Mouse (Mus musculus): ENCODE data around the gene Shf. TPM values are rescaled to one million over a fixed set of nuclear protein-coding genes. Genes with fewer than 3 reads are reported as not detected.
A peak's percentile ranks its signal among the peaks of the same experiment; 100 is the strongest.
"Not testable (repeated sequence)": the region's sequence is repeated elsewhere in the genome, so short reads cannot be mapped to it uniquely, and the experiment has no call there.

Shf gene
- polyA plus RNA-seq, 1 experiment from 2014 or later: 12.0 TPM

- no peak for ATAC-seq (replicated peaks)
- H3K4me2 ChIP-seq: no peak overlapping the region
- no peaks in the 10 kb centered on the region for H3K27me3 ChIP-seq (replicated peaks)
- no peaks in the 10 kb centered on the region for H3K4me1 ChIP-seq
- H3K4me3 ChIP-seq: no peak overlapping the region
- H3K27ac ChIP-seq: no peak overlapping the region
- H3K9me3 ChIP-seq: no peaks in the 10 kb centered on the region
- H3K36me3 ChIP-seq (replicated peaks): no peaks in the 10 kb centered on the region
- no peak overlapping the region for H3K9ac ChIP-seq
- WGBS: 67% methylated on average over 3 of the region's 3 CpGs
Observed at GRCm38 (mm10) chr2:122334170-122334569, 34.8 kb downstream of the Shf start.

GRCm38 (mm10) chr2:122332222-122332621 lies 36.7 kb downstream of the Shf start:
- no peaks in the 10 kb centered on the region for H3K27me3 ChIP-seq (replicated peaks)
- no peak overlapping the region for H3K9ac ChIP-seq
- H3K9me3 ChIP-seq: no peaks in the 10 kb centered on the region
- ATAC-seq (replicated peaks): no peak
- no peaks in the 10 kb centered on the region for H3K4me1 ChIP-seq
- H3K4me2 ChIP-seq: no peak overlapping the region
- H3K4me3 ChIP-seq: no peak overlapping the region
- H3K27ac ChIP-seq: no peak overlapping the region
- 90% methylated on average over 3 of the region's 3 CpGs for WGBS
- no peaks in the 10 kb centered on the region for H3K36me3 ChIP-seq (replicated peaks)

GRCm38 (mm10) chr2:122330317-122330716 lies 38.6 kb downstream of the Shf start:
- WGBS: 82% methylated on average over 6 of the region's 6 CpGs
- not testable (repeated sequence) for H3K4me3 ChIP-seq; ATAC-seq (replicated peaks); H3K27me3 ChIP-seq (replicated peaks); H3K36me3 ChIP-seq (replicated peaks); H3K9ac ChIP-seq; H3K9me3 ChIP-seq; H3K4me1 ChIP-seq; H3K27ac ChIP-seq; H3K4me2 ChIP-seq

- H3K9ac ChIP-seq: no peak overlapping the region
- no peak overlapping the region for H3K27ac ChIP-seq
- H3K4me1 ChIP-seq: no peaks in the 10 kb centered on the region
- H3K4me3 ChIP-seq: no peak overlapping the region
- H3K27me3 ChIP-seq (replicated peaks): no peaks in the 10 kb centered on the region
- ATAC-seq (replicated peaks): no peak
- WGBS: 72% methylated on average over 3 of the region's 3 CpGs
- H3K9me3 ChIP-seq: no peaks in the 10 kb centered on the region
- no peaks in the 10 kb centered on the region for H3K36me3 ChIP-seq (replicated peaks)
- H3K4me2 ChIP-seq: no peak overlapping the region
Observed at GRCm38 (mm10) chr2:122327986-122328385, 41.0 kb downstream of the Shf start.

GRCm38 (mm10) chr2:122325361-122325760 lies 43.6 kb downstream of the Shf start:
- Histone ChIP-seq H3K27ac (no peak overlapping the region), H3K27me3 (replicated peaks) (no peaks in the 10 kb centered on the region), H3K9ac (no peak overlapping the region), H3K4me1 (no peaks in the 10 kb centered on the region), H3K9me3 (no peaks in the 10 kb centered on the region), H3K36me3 (replicated peaks) (no peaks in the 10 kb centered on the region), H3K4me3 (no peak overlapping the region), H3K4me2 (no peak overlapping the region)
- no peak for ATAC-seq (replicated peaks)
- 67% methylated on average over 2 of the region's 2 CpGs for WGBS

- 82% methylated on average over 3 of the region's 3 CpGs for WGBS
- Histone ChIP-seq H3K27me3 (replicated peaks) (no peaks in the 10 kb centered on the region), H3K4me2 (no peak overlapping the region)
Observed at GRCm38 (mm10) chr2:122324586-122324985, 44.4 kb downstream of the Shf start.

GRCm38 (mm10) chr2:122323960-122324359 lies 45.0 kb downstream of the Shf start:
- no peaks in the 10 kb centered on the region for H3K36me3 ChIP-seq (replicated peaks)
- WGBS: 58% methylated on average over 3 of the region's 3 CpGs
- no peak overlapping the region for H3K27ac ChIP-seq
- no peaks in the 10 kb centered on the region for H3K27me3 ChIP-seq (replicated peaks)
- no peaks in the 10 kb centered on the region for H3K9me3 ChIP-seq
- no peak for ATAC-seq (replicated peaks)
- H3K4me2 ChIP-seq: no peak overlapping the region
- no peak overlapping the region for H3K4me3 ChIP-seq
- no peaks in the 10 kb centered on the region for H3K4me1 ChIP-seq
- H3K9ac ChIP-seq: no peak overlapping the region

More at GRCm38 (mm10) chr2:122324586-122324985, 44.4 kb downstream of the Shf start:
- H3K9ac ChIP-seq: no peak overlapping the region
- no peaks in the 10 kb centered on the region for H3K4me1 ChIP-seq
- no peak overlapping the region for H3K27ac ChIP-seq
- no peak for ATAC-seq (replicated peaks)
- H3K36me3 ChIP-seq (replicated peaks): no peaks in the 10 kb centered on the region
- no peaks in the 10 kb centered on the region for H3K9me3 ChIP-seq
- H3K4me3 ChIP-seq: no peak overlapping the region

- Histone ChIP-seq H3K9me3 (no peaks in the 10 kb centered on the region), H3K27ac (no peak overlapping the region), H3K4me2 (no peak overlapping the region), H3K4me1 (peaks cover 9% of the 10 kb centered on the region; the same call in 1 of the 2 replicates), H3K4me3 (no peak overlapping the region), H3K9ac (no peak overlapping the region), H3K36me3 (replicated peaks) (no peaks in the 10 kb centered on the region), H3K27me3 (replicated peaks) (peaks cover 25% of the 10 kb centered on the region; the same call in 1 of the 2 replicates)
- ATAC-seq (replicated peaks): no peak
- 84% methylated on average over 4 of the region's 4 CpGs for WGBS
Observed at GRCm38 (mm10) chr2:122317384-122317783, 51.6 kb downstream of the Shf start.

- ATAC-seq (replicated peaks): no peak
- peaks cover 16% of the 10 kb centered on the region; the same call in 1 of the 2 replicates for H3K4me1 ChIP-seq
- no peaks in the 10 kb centered on the region for H3K36me3 ChIP-seq (replicated peaks)
- peaks cover 25% of the 10 kb centered on the region; the same call in 1 of the 2 replicates for H3K27me3 ChIP-seq (replicated peaks)
- 87% methylated on average over 7 of the region's 7 CpGs for WGBS
- no peak within 1 kb of the TSS for H3K27ac ChIP-seq
- H3K9ac ChIP-seq: no peak within 1 kb of the TSS
- no peak within 1 kb of the TSS for H3K4me3 ChIP-seq
- no peaks in the 10 kb centered on the region for H3K9me3 ChIP-seq
- no peak within 1 kb of the TSS for H3K4me2 ChIP-seq
Observed at GRCm38 (mm10) chr2:122315372-122315771, 53.6 kb downstream of the Shf start, which contains the start of gene Duox1. TSS of gene Duox1 (plus strand) at chr2:122315672.

GRCm38 (mm10) chr2:122313536-122313935 lies 55.4 kb downstream of the Shf start, which contains the start of gene Duoxa1:
TSS of gene Duoxa1 (minus strand) at chr2:122313730.
- Histone ChIP-seq H3K4me2 (peak within 1 kb of the TSS; percentile 42), H3K27ac (no peak within 1 kb of the TSS), H3K4me1 (peaks cover 16% of the 10 kb centered on the region; the same call in 1 of the 2 replicates), H3K9me3 (no peaks in the 10 kb centered on the region), H3K9ac (no peak within 1 kb of the TSS), H3K4me3 (peak within 1 kb of the TSS; percentile 11; the same call in 1 of the 2 replicates), H3K27me3 (replicated peaks) (peaks cover 29% of the 10 kb centered on the region; the same call in 1 of the 2 replicates), H3K36me3 (replicated peaks) (no peaks in the 10 kb centered on the region)
- 4% methylated on average over 24 of the region's 24 CpGs for WGBS
- ATAC-seq (replicated peaks): no peak

- Histone ChIP-seq H3K36me3 (replicated peaks) (no peaks in the 10 kb centered on the region), H3K9me3 (no peaks in the 10 kb centered on the region), H3K4me1 (peaks cover 16% of the 10 kb centered on the region; the same call in 1 of the 2 replicates), H3K9ac (no peak overlapping the region), H3K4me2 (peak overlapping the region; percentile 42), H3K27me3 (replicated peaks) (peaks cover 30% of the 10 kb centered on the region; the same call in 1 of the 2 replicates), H3K27ac (no peak overlapping the region), H3K4me3 (peak overlapping the region; percentile 7; the same call in 1 of the 2 replicates)
- 0 out of 2 replicates have a peak, but pooled peaks have one; percentile 27 for ATAC-seq (replicated peaks)
- 4% methylated on average over 27 of the region's 27 CpGs for WGBS
Observed at GRCm38 (mm10) chr2:122312722-122313417, 56.1 kb downstream of the Shf start.

- H3K27me3 ChIP-seq (replicated peaks): peaks cover 34% of the 10 kb centered on the region; the same call in 1 of the 2 replicates
- no peak overlapping the region for H3K4me2 ChIP-seq
- no peaks in the 10 kb centered on the region for H3K36me3 ChIP-seq (replicated peaks)
- 23% methylated on average over 2 of the region's 2 CpGs for WGBS
- no peaks in the 10 kb centered on the region for H3K9me3 ChIP-seq
- H3K4me3 ChIP-seq: no peak overlapping the region
- no peak overlapping the region for H3K27ac ChIP-seq
- no peak overlapping the region for H3K9ac ChIP-seq
- H3K4me1 ChIP-seq: peaks cover 16% of the 10 kb centered on the region; the same call in 1 of the 2 replicates
- ATAC-seq (replicated peaks): peak; percentile 44; the same call in 1 of the 2 replicates
Observed at GRCm38 (mm10) chr2:122311561-122311960, 57.4 kb downstream of the Shf start.
